Comparison of ENCODE assay signal across 8 mouse cellular contexts in the genomic region with DNA sequence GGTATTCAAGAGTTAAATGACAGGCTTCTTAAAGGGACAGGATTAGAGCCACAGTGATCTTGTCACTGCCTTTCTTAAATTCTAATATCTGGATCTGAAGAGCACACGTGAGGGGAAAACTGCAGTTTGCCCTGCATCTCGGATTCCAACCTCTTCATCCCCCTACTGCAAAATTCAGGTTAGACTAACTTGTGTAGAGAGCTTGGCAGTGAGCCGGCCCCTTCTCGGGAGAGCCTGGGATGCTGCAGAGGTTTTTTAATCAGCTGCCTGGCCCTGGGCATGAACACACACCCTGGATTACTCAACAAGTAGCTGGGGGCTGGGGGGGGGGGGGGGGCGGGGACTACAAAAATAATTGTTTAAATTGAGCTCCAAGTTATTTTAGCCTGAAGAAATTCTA.
DNase-seq lines count a peak whose midpoint lies in the region; ATAC-seq lines count a peak whose summit lies in the region.

No protein-coding gene starts in this region.

- peaks cover 22% of the 10 kb centered on the region for H3K4me1 ChIP-seq in lung, embryonic 16.5 days (replicated peaks; ENCODE audit: control insufficient read depth, insufficient read depth, low read length)
- peaks cover 3% of the 10 kb centered on the region; the same call in 1 of the 2 replicates for H3K4me1 ChIP-seq in limb, embryonic 13.5 days
- 0 out of 2 replicates have a peak, but pooled peaks cover 8% of the 10 kb centered on the region for H3K4me1 ChIP-seq in stomach, embryonic 14.5 days (ENCODE audit: control insufficient read depth, insufficient read depth, low read length)

- H3K27me3 ChIP-seq in lung, embryonic 16.5 days (ENCODE audit: control insufficient read depth, insufficient read depth, low read depth, low read length), result no peaks in the 10 kb centered on the region
- no peaks in the 10 kb centered on the region for H3K27me3 ChIP-seq in limb, embryonic 13.5 days
- no peaks in the 10 kb centered on the region for H3K27me3 ChIP-seq in stomach, embryonic 14.5 days (ENCODE audit: control insufficient read depth, insufficient read depth, low read length)

- peak overlapping the region; percentile 98 for H3K27ac ChIP-seq in lung, embryonic 16.5 days (ENCODE audit: low read length)
- 0 out of 2 replicates have a peak overlapping the region, but pooled peaks have one; percentile 39 for H3K27ac ChIP-seq in limb, embryonic 13.5 days
- H3K27ac ChIP-seq in stomach, embryonic 14.5 days (ENCODE audit: low read length), result no peak overlapping the region; the same call in 1 of the 2 replicates

- no peaks in the 10 kb centered on the region for H3K36me3 ChIP-seq in lung, embryonic 16.5 days (ENCODE audit: control insufficient read depth, insufficient read depth, low read length)
- no peaks in the 10 kb centered on the region for H3K36me3 ChIP-seq in limb, embryonic 13.5 days
- no peaks in the 10 kb centered on the region for H3K36me3 ChIP-seq in stomach, embryonic 14.5 days (ENCODE audit: control insufficient read depth, insufficient read depth, low read length)

- peak; percentile 50 for ATAC-seq in lung, embryonic 16.5 days (ENCODE audit: low read depth)
- peak; percentile 44; the same call in 1 of the 2 replicates for ATAC-seq in granulocyte monocyte progenitor cell, adult 5-6 weeks (replicated peaks; ENCODE audit: poor library complexity, severe bottlenecking)
- ATAC-seq in limb, embryonic 13.5 days (ENCODE audit: low FRiP score, low read depth), result peak; percentile 41; the same call in 1 of the 2 replicates
- ATAC-seq in stomach, embryonic 14.5 days (ENCODE audit: insufficient number of reproducible peaks, insufficient read depth, low FRiP score, low read depth), result peak; percentile 21; the same call in 1 of the 2 replicates
- no peak for ATAC-seq in CD4-positive, CD25-positive, alpha-beta regulatory T cell, adult 4 months

- no peak for DNase-seq in lung, postnatal 25 days (ENCODE audit: low spot score)
- no peak for DNase-seq in ovary, adult 18-20 months (ENCODE audit: low spot score)
- DNase-seq in kidney, adult 11 months, result no peak

- H3K9me3 ChIP-seq in lung, embryonic 16.5 days (ENCODE audit: control insufficient read depth, low read length), result no peaks in the 10 kb centered on the region
- no peaks in the 10 kb centered on the region for H3K9me3 ChIP-seq in limb, embryonic 13.5 days
- no peaks in the 10 kb centered on the region for H3K9me3 ChIP-seq in stomach, embryonic 14.5 days (ENCODE audit: control insufficient read depth, low read depth, low read length)

- H3K4me2 ChIP-seq in lung, embryonic 16.5 days (ENCODE audit: low read depth, low read length), result peak overlapping the region; percentile 50
- peak overlapping the region; percentile 61 for H3K4me2 ChIP-seq in limb, embryonic 13.5 days (replicated peaks)
- peak overlapping the region; percentile 46 for H3K4me2 ChIP-seq in stomach, embryonic 14.5 days (replicated peaks; ENCODE audit: low read depth, low read length)

- 7% methylated on average over 5 of the region's 5 CpGs for WGBS in lung, embryonic 16.5 days
- 14% methylated on average over 5 of the region's 5 CpGs for WGBS in limb, embryonic 13.5 days
- 25% methylated on average over 5 of the region's 5 CpGs for WGBS in stomach, embryonic 14.5 days

- H3K9ac ChIP-seq in lung, embryonic 16.5 days (ENCODE audit: low read length), result peak overlapping the region; percentile 58
- H3K9ac ChIP-seq in limb, embryonic 13.5 days, result no peak overlapping the region
- H3K9ac ChIP-seq in stomach, embryonic 14.5 days (replicated peaks; ENCODE audit: low read depth, low read length), result no peak overlapping the region

- H3K4me3 ChIP-seq in lung, embryonic 16.5 days (ENCODE audit: low read length), result peak overlapping the region; percentile 28
- peak overlapping the region; percentile 30 for H3K4me3 ChIP-seq in limb, embryonic 13.5 days
- no peak overlapping the region for H3K4me3 ChIP-seq in stomach, embryonic 14.5 days (ENCODE audit: low read depth, low read length)
